Mouse (Mus musculus): ENCODE measurements around the gene Syt7.

- no peak for TF ChIP-seq POLR2A (IDR thresholded peaks at IDR 0.05; ENCODE audit: borderline replicate concordance, control insufficient read depth, low read depth, low read length)
- TF ChIP-seq CTCF (IDR thresholded peaks at IDR 0.05; ENCODE audit: control insufficient read depth, insufficient read depth, low read length): no peak
Measured at GRCm38 (mm10) chr19:10369936-10370335, 19.0 kb upstream of the Syt7 start.

Measured in bone marrow, adult 2 months (tissue).